ENCODE assay signal across 27 mouse cellular contexts in the genomic region with DNA sequence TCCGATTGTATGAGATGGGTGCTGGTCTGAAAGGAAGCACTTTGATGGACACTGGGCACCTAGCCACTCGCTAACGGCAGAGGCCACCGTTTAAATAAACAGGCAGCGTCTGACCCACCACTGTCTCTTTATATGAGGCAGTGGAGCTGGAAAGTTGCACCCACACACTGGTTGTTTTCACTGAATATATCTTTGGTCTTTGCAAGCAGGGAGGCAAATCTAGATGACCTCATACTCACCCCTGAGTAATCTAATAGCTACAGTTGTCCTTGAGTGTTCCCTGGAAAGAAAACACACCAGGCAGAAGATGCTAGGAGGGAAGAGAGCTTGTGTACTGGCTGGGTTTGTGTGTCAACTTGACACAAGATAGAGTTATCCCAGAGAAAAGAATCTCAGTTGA. TPM values are rescaled to one million over a fixed set of nuclear protein-coding genes. Genes with fewer than 3 reads are reported as not detected.
DNase-seq lines count a peak whose midpoint lies in the region; ATAC-seq and TF ChIP-seq lines count a peak whose summit lies in the region.
"Had no signal": no experiment of that assay in that cellular context is flagged by ENCODE, and none has a peak within 500 bp of the region (broad histone marks: within the 10 kb centered on the region; RNA-seq: fewer than 3 reads in every experiment).

No protein-coding gene starts in this region.

- DNase-seq in heart, embryonic 10.5 days (ENCODE audit: low spot score), result no peak
- no peak for DNase-seq in heart, postnatal 36 days
- DNase-seq in kidney, postnatal 10 days, result no peak
- DNase-seq in MEL (ENCODE audit: low read depth, low spot score), result peak; percentile 11
- no peak for DNase-seq in embryonic facial prominence, embryonic 11.5 days (ENCODE audit: low spot score)
- DNase-seq in layer of hippocampus, adult 2 months (ENCODE audit: low spot score in 2 of 2), result no peak
- no peak for DNase-seq in gastrocnemius, postnatal 4 days (ENCODE audit: low spot score in 2 of 2)
- DNase-seq: adrenal gland, postnatal 36 days; cerebellum, adult 11-12 months; cerebellum, adult 9-10 months; cerebellum, postnatal 36 days; gastrocnemius, postnatal 36 days; heart, adult 18-20 months; heart, postnatal 14 days had no signal

- TF ChIP-seq RAD21 in MEL (IDR thresholded peaks at IDR 0.05; ENCODE audit: low read depth, low read length), result no peak

- no peaks in the 10 kb centered on the region for H3K36me3 ChIP-seq in heart, embryonic 10.5 days
- no peaks in the 10 kb centered on the region for H3K36me3 ChIP-seq in kidney, embryonic 15.5 days
- H3K36me3 ChIP-seq in MEL (ENCODE audit: control insufficient read depth in 1 of 2, insufficient read depth in 2 of 2, low read length in 2 of 2), result peaks cover 0 to 6% of the 10 kb centered on the region in 2 experiments; a peak in 2 of 4 replicates
- H3K36me3 ChIP-seq in embryonic facial prominence, embryonic 11.5 days (replicated peaks; ENCODE audit: control insufficient read depth, insufficient read depth, low read depth, low read length), result no peaks in the 10 kb centered on the region
- H3K36me3 ChIP-seq: forebrain, embryonic 15.5 days; heart, embryonic 15.5 days; hindbrain, embryonic 10.5 days; intestine, embryonic 15.5 days had no signal

- no peak overlapping the region for H3K4me2 ChIP-seq in kidney, embryonic 15.5 days
- no peak overlapping the region for H3K4me2 ChIP-seq in embryonic facial prominence, embryonic 11.5 days (ENCODE audit: low read depth, low read length)
- H3K4me2 ChIP-seq: forebrain, embryonic 15.5 days; heart, embryonic 15.5 days; hindbrain, embryonic 14.5 days; intestine, embryonic 15.5 days had no signal

- 0 out of 2 replicates have a peak, but pooled peaks have one; percentile 19 for ATAC-seq in kidney, embryonic 15.5 days (replicated peaks; ENCODE audit: low FRiP score)
- no peak for ATAC-seq in embryonic facial prominence, embryonic 11.5 days (replicated peaks; ENCODE audit: insufficient number of reproducible peaks, low FRiP score, low TSS enrichment, low read depth)
- ATAC-seq: activated CD4-positive, CD25-positive, alpha-beta regulatory T cell, adult 4 months; forebrain, embryonic 15.5 days; intestine, embryonic 15.5 days; Patski had no signal

- no peak overlapping the region for H3K4me3 ChIP-seq in heart, embryonic 10.5 days
- H3K4me3 ChIP-seq in kidney, embryonic 15.5 days (replicated peaks), result no peak overlapping the region
- no peak overlapping the region for H3K4me3 ChIP-seq in MEL (ENCODE audit: control insufficient read depth in 1 of 2, insufficient read depth in 1 of 2, low read depth in 2 of 2, low read length in 2 of 2)
- no peak overlapping the region for H3K4me3 ChIP-seq in embryonic facial prominence, embryonic 11.5 days (ENCODE audit: low read depth, low read length)
- no peak overlapping the region for H3K4me3 ChIP-seq in layer of hippocampus, adult 2 months
- H3K4me3 ChIP-seq: forebrain, embryonic 15.5 days; heart, embryonic 15.5 days; hindbrain, embryonic 10.5 days; intestine, embryonic 15.5 days had no signal

- intact Hi-C loops in heart, postnatal 36 days (cut with DNase I), result no loop called here

- WGBS in heart, embryonic 10.5 days, result 40% methylated on average over 5 of the region's 5 CpGs
- 20% methylated on average over 5 of the region's 5 CpGs for WGBS in kidney, embryonic 15.5 days
- WGBS in embryonic facial prominence, embryonic 11.5 days, result 58% methylated on average over 5 of the region's 5 CpGs

- TF ChIP-seq EP300 in MEL (IDR thresholded peaks at IDR 0.05; ENCODE audit: low read depth in 1 of 2, low read length in 2 of 2), result no peak

- H3K27ac ChIP-seq in heart, embryonic 10.5 days, result peak overlapping the region; percentile 42; the same call in 1 of the 2 replicates
- H3K27ac ChIP-seq in kidney, embryonic 15.5 days, result peak overlapping the region; percentile 43
- no peak overlapping the region for H3K27ac ChIP-seq in MEL (ENCODE audit: control insufficient read depth, low read depth, low read length)
- H3K27ac ChIP-seq in embryonic facial prominence, embryonic 11.5 days (replicated peaks; ENCODE audit: low read depth, low read length), result no peak overlapping the region
- H3K27ac ChIP-seq in layer of hippocampus, adult 2 months, result no peak overlapping the region
- H3K27ac ChIP-seq: forebrain, embryonic 15.5 days; heart, embryonic 15.5 days; hindbrain, embryonic 10.5 days; hindbrain, embryonic 14.5 days; intestine, embryonic 15.5 days had no signal

- no peak overlapping the region for H3K9ac ChIP-seq in kidney, embryonic 15.5 days
- H3K9ac ChIP-seq in MEL (ENCODE audit: control insufficient read depth, low read depth, low read length, poor library complexity, severe bottlenecking), result no peak overlapping the region
- 0 out of 2 replicates have a peak overlapping the region, but pooled peaks have one; percentile 9 for H3K9ac ChIP-seq in embryonic facial prominence, embryonic 11.5 days (replicated peaks; ENCODE audit: low read length)
- H3K9ac ChIP-seq: forebrain, embryonic 15.5 days; heart, embryonic 15.5 days; hindbrain, embryonic 14.5 days; intestine, embryonic 15.5 days had no signal

- no peaks in the 10 kb centered on the region for H3K9me3 ChIP-seq in heart, embryonic 10.5 days
- no peaks in the 10 kb centered on the region for H3K9me3 ChIP-seq in kidney, embryonic 15.5 days (replicated peaks)
- no peaks in the 10 kb centered on the region for H3K9me3 ChIP-seq in MEL (replicated peaks; ENCODE audit: insufficient read depth, low read length)
- no peaks in the 10 kb centered on the region for H3K9me3 ChIP-seq in embryonic facial prominence, embryonic 11.5 days (replicated peaks; ENCODE audit: control insufficient read depth, low read length)
- H3K9me3 ChIP-seq: forebrain, embryonic 15.5 days; heart, embryonic 15.5 days; hindbrain, embryonic 10.5 days; intestine, embryonic 15.5 days had no signal

- H3K4me1 ChIP-seq in heart, embryonic 10.5 days, result peaks cover 23% of the 10 kb centered on the region
- H3K4me1 ChIP-seq in kidney, embryonic 15.5 days, result peaks cover 42% of the 10 kb centered on the region
- H3K4me1 ChIP-seq in MEL (ENCODE audit: control insufficient read depth in 1 of 2, insufficient read depth in 2 of 2, low read length in 2 of 2), result peaks cover 2 to 14% of the 10 kb centered on the region in 2 experiments; a peak in 3 of 4 replicates
- H3K4me1 ChIP-seq in embryonic facial prominence, embryonic 11.5 days (ENCODE audit: control insufficient read depth, insufficient read depth, low read length), result no peaks in the 10 kb centered on the region

- TF ChIP-seq POLR2A in MEL (IDR thresholded peaks at IDR 0.05; ENCODE audit: control insufficient read depth in 1 of 2, insufficient read depth in 1 of 2, low read depth in 1 of 2, low read length in 2 of 2, poor library complexity in 1 of 2), result no peak

- no peaks in the 10 kb centered on the region for H3K79me2 ChIP-seq in MEL (ENCODE audit: control insufficient read depth, insufficient read depth, low read length, poor library complexity)

- H3K27me3 ChIP-seq in heart, embryonic 10.5 days (ENCODE audit: insufficient read depth, poor library complexity, severe bottlenecking), result 0 out of 2 replicates have a peak, but pooled peaks cover 5% of the 10 kb centered on the region
- 0 out of 2 replicates have a peak, but pooled peaks cover 6% of the 10 kb centered on the region for H3K27me3 ChIP-seq in kidney, embryonic 15.5 days
- no peaks in the 10 kb centered on the region for H3K27me3 ChIP-seq in MEL (ENCODE audit: control insufficient read depth in 1 of 2, insufficient read depth in 2 of 2, low read length in 2 of 2)
- H3K27me3 ChIP-seq in embryonic facial prominence, embryonic 11.5 days (ENCODE audit: control insufficient read depth, insufficient read depth, low read length), result no peaks in the 10 kb centered on the region
- H3K27me3 ChIP-seq: forebrain, embryonic 15.5 days; heart, embryonic 15.5 days; intestine, embryonic 15.5 days; Patski had no signal

- no peak for TF ChIP-seq CTCF in MEL (IDR thresholded peaks at IDR 0.05 in 2 of 3, conservative IDR thresholded peaks at IDR 0.05 in 1 of 3; ENCODE audit: control insufficient read depth in 1 of 3, insufficient read depth in 1 of 3, low read depth in 2 of 3, low read length in 3 of 3, poor library complexity in 1 of 3, severe bottlenecking in 1 of 3)
- TF ChIP-seq CTCF in layer of hippocampus, adult 2 months (conservative IDR thresholded peaks at IDR 0.05), result no peak

RNA-seq across cellular contexts. Expression of gene Defb23, which starts 17.0 kb away (rescaled TPM):
- not detected in 2 replicates for polyA plus RNA-seq in heart, embryonic 10.5 days (2016; fragmentation: Nextera tagmentation; extraction: Ambion mirVana)
- total RNA-seq in heart, postnatal 36 days (2021), result not detected
- 0.27 TPM in 1 of 2 replicates, not detected in the other for polyA plus RNA-seq in kidney, embryonic 15.5 days (2015; fragmentation: Nextera tagmentation; extraction: Ambion mirVana)
- total RNA-seq in MEL (2012; rRNA removed), result not detected in 2 replicates
- polyA plus RNA-seq in MEL (2012; ENCODE audit: insufficient read depth in 1 of 2, insufficient read length in 2 of 2, low read depth in 1 of 2, low replicate concordance in 2 of 2, missing spikeins in 1 of 2), result not detected
- polyA plus RNA-seq in embryonic facial prominence, embryonic 11.5 days (2014; fragmentation: Nextera tagmentation; extraction: Ambion mirVana), result not detected in 2 replicates
- not detected for total RNA-seq in layer of hippocampus, adult 2 months (2021)
- total RNA-seq in gastrocnemius, postnatal 4 days (2021), result not detected
- total RNA-seq: adrenal gland, adult 18-20 months; adrenal gland, postnatal 36 days; gastrocnemius, adult 8-10 months; gastrocnemius, postnatal 36 days; heart, adult 18-20 months; heart, postnatal 14 days had no signal
- polyA plus RNA-seq: activated CD4-positive, CD25-positive, alpha-beta regulatory T cell, adult 4 months; brain, embryonic 14.5 days; C2C12; forebrain, embryonic 11.5 days; forebrain, embryonic 15.5 days; heart, embryonic 15.5 days; hindbrain, embryonic 10.5 days; hindbrain, embryonic 14.5 days; intestine, embryonic 15.5 days; Patski had no signal

RNA-seq across cellular contexts. Expression of gene Defb20, which starts 29.4 kb away (rescaled TPM):
- polyA plus RNA-seq in heart, embryonic 10.5 days (2016; fragmentation: Nextera tagmentation; extraction: Ambion mirVana), result not detected in 2 replicates
- total RNA-seq in heart, postnatal 36 days (2021), result not detected
- not detected in 2 replicates for polyA plus RNA-seq in kidney, embryonic 15.5 days (2015; fragmentation: Nextera tagmentation; extraction: Ambion mirVana)
- not detected in 2 replicates for total RNA-seq in MEL (2012; rRNA removed)
- polyA plus RNA-seq in MEL (2012; ENCODE audit: insufficient read depth in 1 of 2, insufficient read length in 2 of 2, low read depth in 1 of 2, low replicate concordance in 2 of 2, missing spikeins in 1 of 2), result not detected
- polyA plus RNA-seq in embryonic facial prominence, embryonic 11.5 days (2014; fragmentation: Nextera tagmentation; extraction: Ambion mirVana), result not detected in 2 replicates
- not detected for total RNA-seq in layer of hippocampus, adult 2 months (2021)
- total RNA-seq in gastrocnemius, postnatal 4 days (2021), result not detected
- total RNA-seq: adrenal gland, adult 18-20 months; adrenal gland, postnatal 36 days; gastrocnemius, adult 8-10 months; gastrocnemius, postnatal 36 days; heart, adult 18-20 months; heart, postnatal 14 days had no signal
- polyA plus RNA-seq: activated CD4-positive, CD25-positive, alpha-beta regulatory T cell, adult 4 months; brain, embryonic 14.5 days; C2C12; forebrain, embryonic 11.5 days; forebrain, embryonic 15.5 days; heart, embryonic 15.5 days; hindbrain, embryonic 10.5 days; hindbrain, embryonic 14.5 days; intestine, embryonic 15.5 days; Patski had no signal

RNA-seq across cellular contexts. Expression of gene 6820408C15Rik, which starts 32.1 kb away (rescaled TPM):
- 1.2 and 1.4 TPM in 2 replicates for polyA plus RNA-seq in heart, embryonic 10.5 days (2016; fragmentation: Nextera tagmentation; extraction: Ambion mirVana)
- 1 to 10 TPM; 2.0 to 2.1 TPM for total RNA-seq in heart, postnatal 36 days (2021)
- 0.56 and 0.77 TPM in 2 replicates for polyA plus RNA-seq in kidney, embryonic 15.5 days (2015; fragmentation: Nextera tagmentation; extraction: Ambion mirVana)
- 0.08 and 0.13 TPM in 2 replicates for total RNA-seq in MEL (2012; rRNA removed)
- under 1 TPM in 1 of 2 experiments, not detected in 1; 0.31 TPM for polyA plus RNA-seq in MEL (2012; ENCODE audit: insufficient read depth in 1 of 2, insufficient read length in 2 of 2, low read depth in 1 of 2, low replicate concordance in 2 of 2, missing spikeins in 1 of 2)
- polyA plus RNA-seq in embryonic facial prominence, embryonic 11.5 days (2014; fragmentation: Nextera tagmentation; extraction: Ambion mirVana), result 0.17 and 0.24 TPM in 2 replicates
- total RNA-seq in layer of hippocampus, adult 2 months (2021), result 1 to 10 TPM; 2.4 to 3.2 TPM
- total RNA-seq in gastrocnemius, postnatal 4 days (2021), result under 1 TPM; 0.15 to 0.18 TPM
- total RNA-seq: gastrocnemius, adult 8-10 months; gastrocnemius, postnatal 36 days had no signal
- polyA plus RNA-seq: activated CD4-positive, CD25-positive, alpha-beta regulatory T cell, adult 4 months had no signal

RNA-seq across cellular contexts. Expression of gene Zcchc3, which starts 32.6 kb away (rescaled TPM):
- 50.6 and 71.3 TPM in 2 replicates for polyA plus RNA-seq in heart, embryonic 10.5 days (2016; fragmentation: Nextera tagmentation; extraction: Ambion mirVana)
- 10 to 100 TPM in 1 of 2 experiments, 1 to 10 TPM in 1; 8.0 to 10.0 TPM for total RNA-seq in heart, postnatal 36 days (2021)
- polyA plus RNA-seq in kidney, embryonic 15.5 days (2015; fragmentation: Nextera tagmentation; extraction: Ambion mirVana), result 42.4 and 45.7 TPM in 2 replicates
- total RNA-seq in MEL (2012; rRNA removed), result 5.1 and 5.7 TPM in 2 replicates
- polyA plus RNA-seq in MEL (2012; ENCODE audit: insufficient read depth in 1 of 2, insufficient read length in 2 of 2, low read depth in 1 of 2, low replicate concordance in 2 of 2, missing spikeins in 1 of 2), result 10 to 100 TPM in 1 of 2 experiments, not detected in 1; 12.1 TPM
- 61.6 and 67.7 TPM in 2 replicates for polyA plus RNA-seq in embryonic facial prominence, embryonic 11.5 days (2014; fragmentation: Nextera tagmentation; extraction: Ambion mirVana)
- 10 to 100 TPM in 1 of 2 experiments, 1 to 10 TPM in 1; 9.9 to 10.1 TPM for total RNA-seq in layer of hippocampus, adult 2 months (2021)
- 10 to 100 TPM; 12.3 to 13.6 TPM for total RNA-seq in gastrocnemius, postnatal 4 days (2021)
- polyA plus RNA-seq: C2C12 had no signal

RNA-seq across cellular contexts. Expression of gene Defb22, which starts 42.5 kb away (rescaled TPM):
- not detected in 2 replicates for polyA plus RNA-seq in heart, embryonic 10.5 days (2016; fragmentation: Nextera tagmentation; extraction: Ambion mirVana)
- not detected for total RNA-seq in heart, postnatal 36 days (2021)
- not detected in 2 replicates for polyA plus RNA-seq in kidney, embryonic 15.5 days (2015; fragmentation: Nextera tagmentation; extraction: Ambion mirVana)
- total RNA-seq in MEL (2012; rRNA removed), result not detected in 2 replicates
- polyA plus RNA-seq in MEL (2012; ENCODE audit: insufficient read depth in 1 of 2, insufficient read length in 2 of 2, low read depth in 1 of 2, low replicate concordance in 2 of 2, missing spikeins in 1 of 2), result not detected
- not detected in 2 replicates for polyA plus RNA-seq in embryonic facial prominence, embryonic 11.5 days (2014; fragmentation: Nextera tagmentation; extraction: Ambion mirVana)
- not detected for total RNA-seq in layer of hippocampus, adult 2 months (2021)
- not detected for total RNA-seq in gastrocnemius, postnatal 4 days (2021)
- total RNA-seq: adrenal gland, adult 18-20 months; adrenal gland, postnatal 36 days; gastrocnemius, adult 8-10 months; gastrocnemius, postnatal 36 days; heart, adult 18-20 months; heart, postnatal 14 days had no signal
- polyA plus RNA-seq: activated CD4-positive, CD25-positive, alpha-beta regulatory T cell, adult 4 months; brain, embryonic 14.5 days; C2C12; forebrain, embryonic 11.5 days; forebrain, embryonic 15.5 days; heart, embryonic 15.5 days; hindbrain, embryonic 10.5 days; hindbrain, embryonic 14.5 days; intestine, embryonic 15.5 days; Patski had no signal

Comparison
In these comparisons a context has a peak if more than half of its experiments do, and no peak if none do; other contexts are left out.
1. H3K27ac ChIP-seq: peak in heart, embryonic 10.5 days (single experiment) and kidney, embryonic 15.5 days (single experiment); none in MEL (single experiment), embryonic facial prominence, embryonic 11.5 days (single experiment) and layer of hippocampus, adult 2 months (single experiment).